1 mouse cellular context compared by ENCODE assay signal in the genomic region with DNA sequence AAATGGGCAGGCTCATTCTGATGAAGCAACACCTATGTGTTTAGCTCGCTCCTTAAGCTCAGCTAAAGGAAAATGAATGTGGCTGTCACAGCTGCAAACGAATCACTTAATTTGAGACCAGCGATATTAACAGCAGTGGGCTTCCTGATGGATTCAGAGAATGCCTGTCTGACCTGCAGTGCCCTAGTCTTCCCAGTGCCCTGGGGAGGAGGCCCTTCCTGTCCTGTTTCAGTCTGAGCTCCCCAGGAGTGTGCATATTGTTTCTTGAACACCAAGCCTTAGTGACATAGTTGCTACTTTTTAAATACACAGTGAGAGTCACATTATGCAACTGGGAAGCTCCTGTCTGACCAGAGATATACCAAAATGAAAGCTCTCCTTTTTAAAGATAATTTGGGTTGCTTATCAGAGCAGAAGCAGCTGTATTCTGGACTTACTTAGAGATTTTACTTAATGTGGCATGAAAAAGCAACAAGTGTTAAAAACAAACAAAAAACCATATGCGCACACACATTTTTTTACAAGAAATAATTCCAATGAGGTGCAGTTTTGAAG.
TF ChIP-seq lines count a peak whose summit lies in the region.

No protein-coding gene starts in this region.

TF ChIP-seq in MEL, 35 proteins besides CTCF, POLR2A, EP300 and RAD21 (continued from another document):
- TF ChIP-seq MAZ (IDR thresholded peaks at IDR 0.05; ENCODE audit: low read depth, low read length): no peak
- no peak for TF ChIP-seq USF1 (IDR thresholded peaks at IDR 0.05; ENCODE audit: low read depth, low read length)
